Mouse (Mus musculus) adrenal gland, postnatal 36 days (tissue): Measurements from ENCODE around the gene Slc35d2. TPM values are rescaled to one million over a fixed set of nuclear protein-coding genes. Genes with fewer than 3 reads are reported as not detected.

ENCODE experiments used
- DNase-seq, 2 experiments: peaks; one replicate each; pipeline ENCODE4 v3.0.0; 2021; ENCODE audit warnings: mixed read lengths in 1 of 2
- total RNA-seq, 2 experiments: library from RNA; stranded (reverse); gene quantifications; 2 replicates each; pipeline ENCODE4 v1.2.3; 2021

The Slc35d2 gene
- total RNA-seq, 2 experiments from 2014 or later: 5.9 to 7.8 TPM

DNA sequence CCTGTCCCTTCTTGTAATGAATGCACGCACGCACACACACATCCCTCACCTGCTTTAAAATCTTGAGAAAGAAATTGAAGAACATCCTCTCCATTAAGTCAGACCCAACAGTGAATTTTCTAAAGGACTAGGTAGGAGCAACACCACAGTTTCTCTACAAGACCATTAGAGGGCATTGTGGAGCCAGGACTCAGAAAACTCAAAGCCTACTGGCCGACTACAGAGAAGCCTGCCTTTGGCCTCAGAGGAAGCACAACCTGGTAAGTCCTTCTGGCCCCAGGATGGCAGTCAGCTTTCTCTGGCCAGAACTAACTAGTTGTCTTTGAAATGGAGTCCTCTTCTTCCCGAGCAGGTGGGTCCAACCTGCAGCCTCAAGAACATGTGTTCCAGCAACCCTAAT is 78.3 kb downstream of the Slc35d2 start:
- DNase-seq: peak; percentile 35 to 57

DNA sequence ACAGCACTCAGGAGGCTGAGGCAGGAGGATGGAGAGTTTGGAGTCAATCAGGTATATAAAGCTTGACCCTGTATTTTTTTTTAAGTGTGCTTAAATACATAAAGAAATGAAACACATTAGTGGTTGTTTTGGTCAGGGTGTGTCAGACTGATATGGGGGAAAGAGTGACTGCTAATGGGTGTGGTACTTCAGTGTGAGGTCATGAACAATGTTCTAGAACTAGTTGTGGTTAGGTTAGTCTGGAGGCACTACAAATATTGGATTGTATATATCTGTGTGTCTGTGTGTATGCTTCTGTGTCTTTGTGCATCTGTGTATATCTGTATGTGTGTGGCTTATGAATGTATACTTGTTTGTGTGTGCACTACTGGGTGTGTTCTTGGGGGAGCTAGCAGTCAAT is 79.6 kb downstream of the Slc35d2 start:
- no peak for DNase-seq

DNA sequence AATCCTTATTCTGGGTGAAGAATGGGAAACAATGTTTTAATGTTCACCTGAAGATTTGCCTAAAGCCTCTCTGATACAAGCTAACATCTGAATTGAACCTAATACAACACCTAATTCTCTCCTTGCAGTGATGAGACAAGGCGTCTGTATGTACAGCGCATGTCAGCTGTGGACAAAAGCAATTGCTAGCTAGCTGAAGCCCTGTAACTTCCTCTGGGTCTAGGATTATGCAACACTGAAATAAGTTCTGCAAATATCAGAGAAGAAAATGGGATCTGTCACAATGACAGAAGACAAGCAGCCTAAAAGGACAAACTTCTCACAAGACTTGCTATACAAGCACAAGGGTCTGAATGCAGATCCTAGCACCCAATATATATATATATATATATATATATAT is 80.7 kb downstream of the Slc35d2 start:
- DNase-seq: no peak

Other genes with a start within 250 kb of the Slc35d2 start
- gene Hsd17b3, start 40.1 kb downstream of the Slc35d2 start, total RNA-seq: 1 to 10 TPM; 1.2 to 1.4 TPM
- gene Zfp367, start 23.8 kb upstream of the Slc35d2 start, total RNA-seq: 10 to 100 TPM; 23.7 to 32.5 TPM
- 10 to 100 TPM; 25.8 to 27.3 TPM for gene Habp4, start 32.5 kb upstream of the Slc35d2 start, total RNA-seq
- 10 to 100 TPM in 1 of 2 experiments, 1 to 10 TPM in 1; 9.9 to 11.3 TPM for gene Cdc14b, start 145.9 kb upstream of the Slc35d2 start, total RNA-seq
- gene Aaed1, start 183.3 kb upstream of the Slc35d2 start, total RNA-seq: 10 to 100 TPM; 34.1 to 50.3 TPM
- 100 to 1,000 TPM; 206 to 799 TPM for gene Ctsl, start 241.5 kb upstream of the Slc35d2 start, total RNA-seq